In the genomic region with DNA sequence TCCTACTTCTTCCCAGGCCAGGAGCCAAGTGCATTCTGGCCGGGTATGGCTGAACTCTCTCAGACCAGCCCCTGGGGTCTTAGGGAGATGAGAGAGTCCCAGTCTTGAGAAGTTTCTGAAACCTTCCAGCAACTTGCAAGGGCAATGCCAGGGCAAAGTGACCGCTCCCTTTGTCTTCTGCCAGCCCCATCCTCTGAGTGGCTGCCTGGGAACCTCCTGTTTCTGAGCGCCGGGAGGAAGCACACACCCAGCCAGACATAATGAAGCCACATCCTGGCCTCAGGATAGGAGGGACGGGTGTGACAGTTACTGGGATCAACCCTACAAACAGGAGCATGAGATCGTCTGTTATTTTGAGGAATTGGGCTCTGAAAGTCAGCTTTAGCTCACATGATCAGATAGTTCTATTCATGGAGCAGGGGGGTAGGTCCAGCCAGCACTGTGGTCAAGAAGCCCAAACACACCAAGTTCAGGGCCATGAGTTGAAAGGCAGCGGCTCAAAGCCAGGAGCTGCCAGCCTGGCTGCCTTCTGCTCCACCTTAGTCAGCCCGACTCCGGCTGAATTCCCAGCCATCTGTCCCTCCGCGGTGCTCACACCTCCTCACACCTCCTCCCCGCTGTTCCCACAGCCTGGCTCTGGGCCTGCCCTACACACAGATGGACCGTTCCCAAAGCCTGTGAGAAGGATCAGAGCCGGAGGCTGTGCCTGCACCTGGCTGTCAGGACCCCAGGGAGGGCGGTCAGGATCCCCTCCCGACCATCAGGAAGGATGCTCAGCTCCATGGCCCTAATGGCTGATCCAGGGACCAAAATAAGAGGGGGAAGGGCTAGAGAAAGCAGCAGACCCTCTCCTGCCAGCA, we compare ENCODE assay signal across 7 mouse cellular contexts. TPM values are rescaled to one million over a fixed set of nuclear protein-coding genes. Genes with fewer than 3 reads are reported as not detected.
DNase-seq lines count a peak whose midpoint lies in the region; ATAC-seq and TF ChIP-seq lines count a peak whose summit lies in the region.

No protein-coding gene starts in this region.

- peak overlapping the region; percentile 85 for H3K27ac ChIP-seq in brown adipose tissue, adult 24 weeks (replicated peaks; ENCODE audit: low read depth, low read length)
- H3K27ac ChIP-seq in embryonic facial prominence, embryonic 12.5 days = peak overlapping the region; percentile 17; the same call in 1 of the 2 replicates
- H3K27ac ChIP-seq in heart, embryonic 10.5 days = peak overlapping the region; percentile 87; the same call in 1 of the 2 replicates
- peak overlapping the region; percentile 71 for H3K27ac ChIP-seq in limb, embryonic 15.5 days
- H3K27ac ChIP-seq in midbrain, postnatal 0 days (ENCODE audit: low read depth, low read length) = peak overlapping the region; percentile 87

- peaks cover 19% of the 10 kb centered on the region for H3K4me1 ChIP-seq in brown adipose tissue, adult 24 weeks (ENCODE audit: control insufficient read depth, insufficient read depth, insufficient read length, low read length)
- peaks cover 22% of the 10 kb centered on the region for H3K4me1 ChIP-seq in embryonic facial prominence, embryonic 12.5 days
- H3K4me1 ChIP-seq in heart, embryonic 10.5 days = peaks cover 61% of the 10 kb centered on the region
- peaks cover 36% of the 10 kb centered on the region for H3K4me1 ChIP-seq in limb, embryonic 15.5 days
- peaks cover 14% of the 10 kb centered on the region for H3K4me1 ChIP-seq in midbrain, postnatal 0 days (ENCODE audit: insufficient read depth, low read length)

- H3K36me3 ChIP-seq in embryonic facial prominence, embryonic 12.5 days = no peaks in the 10 kb centered on the region
- peaks cover 13% of the 10 kb centered on the region; the same call in 1 of the 2 replicates for H3K36me3 ChIP-seq in heart, embryonic 10.5 days
- no peaks in the 10 kb centered on the region for H3K36me3 ChIP-seq in limb, embryonic 15.5 days
- no peaks in the 10 kb centered on the region for H3K36me3 ChIP-seq in midbrain, postnatal 0 days (ENCODE audit: insufficient read depth, low read length)

- no peak for TF ChIP-seq CTCF in midbrain, postnatal 0 days (IDR thresholded peaks at IDR 0.05)

- H3K4me2 ChIP-seq in embryonic facial prominence, embryonic 12.5 days (replicated peaks) = peak overlapping the region; percentile 98
- H3K4me2 ChIP-seq in limb, embryonic 15.5 days = peak overlapping the region; percentile 99
- peak overlapping the region; percentile 72 for H3K4me2 ChIP-seq in midbrain, postnatal 0 days (ENCODE audit: low read depth, low read length, poor library complexity, severe bottlenecking)

- no peak for ATAC-seq in embryonic facial prominence, embryonic 12.5 days (ENCODE audit: insufficient number of reproducible peaks, insufficient read depth, low FRiP score, low TSS enrichment)
- ATAC-seq in limb, embryonic 15.5 days (ENCODE audit: insufficient number of reproducible peaks, low FRiP score, low TSS enrichment, low read depth) = no peak
- ATAC-seq in midbrain, postnatal 0 days (ENCODE audit: low FRiP score) = no peak; the same call in 1 of the 2 replicates

- WGBS in embryonic facial prominence, embryonic 12.5 days = 14% methylated on average over 16 of the region's 16 CpGs
- WGBS in heart, embryonic 10.5 days = 14% methylated on average over 16 of the region's 16 CpGs
- 13% methylated on average over 16 of the region's 16 CpGs for WGBS in limb, embryonic 15.5 days
- WGBS in midbrain, postnatal 0 days = 7% methylated on average over 16 of the region's 16 CpGs

- peak overlapping the region; percentile 63; the same call in 1 of the 2 replicates for H3K9ac ChIP-seq in embryonic facial prominence, embryonic 12.5 days
- H3K9ac ChIP-seq in limb, embryonic 15.5 days = no peak overlapping the region
- peak overlapping the region; percentile 83 for H3K9ac ChIP-seq in midbrain, postnatal 0 days (replicated peaks; ENCODE audit: low read length, poor library complexity, severe bottlenecking)

- no peak for DNase-seq in heart, embryonic 10.5 days (ENCODE audit: low spot score)
- DNase-seq in kidney, adult 9 months = peak; percentile 72
- DNase-seq in midbrain, postnatal 0 days (ENCODE audit: low spot score) = peak; percentile 88
- no peak for DNase-seq in urinary bladder, postnatal 25 days (ENCODE audit: low spot score)

- peaks cover 95% of the 10 kb centered on the region for H3K27me3 ChIP-seq in embryonic facial prominence, embryonic 12.5 days
- H3K27me3 ChIP-seq in heart, embryonic 10.5 days (ENCODE audit: insufficient read depth, poor library complexity, severe bottlenecking) = peaks cover 94% of the 10 kb centered on the region
- H3K27me3 ChIP-seq in limb, embryonic 15.5 days = peaks cover 70% of the 10 kb centered on the region
- H3K27me3 ChIP-seq in midbrain, postnatal 0 days (ENCODE audit: insufficient read depth, low read length) = no peaks in the 10 kb centered on the region

- no peaks in the 10 kb centered on the region for H3K9me3 ChIP-seq in embryonic facial prominence, embryonic 12.5 days
- H3K9me3 ChIP-seq in heart, embryonic 10.5 days = no peaks in the 10 kb centered on the region
- H3K9me3 ChIP-seq in limb, embryonic 15.5 days = no peaks in the 10 kb centered on the region
- no peaks in the 10 kb centered on the region for H3K9me3 ChIP-seq in midbrain, postnatal 0 days (ENCODE audit: low read length)

- H3K4me3 ChIP-seq in brown adipose tissue, adult 24 weeks (ENCODE audit: insufficient read depth, low read depth, low read length) = peak overlapping the region; percentile 87
- peak overlapping the region; percentile 66 for H3K4me3 ChIP-seq in embryonic facial prominence, embryonic 12.5 days
- peak overlapping the region; percentile 87 for H3K4me3 ChIP-seq in heart, embryonic 10.5 days
- peak overlapping the region; percentile 78 for H3K4me3 ChIP-seq in limb, embryonic 15.5 days
- peak overlapping the region; percentile 93 for H3K4me3 ChIP-seq in midbrain, postnatal 0 days (ENCODE audit: low read depth, low read length)

RNA-seq across cellular contexts. Expression of gene Cbfa2t3, which starts 22.1 kb away (rescaled TPM):
- polyA plus RNA-seq in brown adipose tissue, adult 24 weeks (2012; ENCODE audit: insufficient read depth, insufficient read length, missing spikeins) = 10.1 and 22.7 TPM in 2 replicates
- polyA plus RNA-seq in embryonic facial prominence, embryonic 12.5 days (2016; fragmentation: Nextera tagmentation; extraction: Ambion mirVana) = 3.9 and 4.4 TPM in 2 replicates
- 3.8 and 5.5 TPM in 2 replicates for polyA plus RNA-seq in heart, embryonic 10.5 days (2016; fragmentation: Nextera tagmentation; extraction: Ambion mirVana)
- polyA plus RNA-seq in limb, embryonic 15.5 days (2015; fragmentation: Nextera tagmentation; extraction: Ambion mirVana) = 4.6 and 5.1 TPM in 2 replicates
- 11.1 and 11.8 TPM in 2 replicates for total RNA-seq in midbrain, postnatal 0 days (2014; rRNA removed)
- polyA plus RNA-seq in midbrain, postnatal 0 days (2015; fragmentation: Nextera tagmentation; extraction: Ambion mirVana) = 13.3 and 15.9 TPM in 2 replicates

RNA-seq across cellular contexts. Expression of gene Pabpn1l, which starts 54.3 kb away (rescaled TPM):
- polyA plus RNA-seq in brown adipose tissue, adult 24 weeks (2012; ENCODE audit: insufficient read depth, insufficient read length, missing spikeins) = not detected in 2 replicates
- not detected in 2 replicates for polyA plus RNA-seq in embryonic facial prominence, embryonic 12.5 days (2016; fragmentation: Nextera tagmentation; extraction: Ambion mirVana)
- 0.19 TPM in 1 of 2 replicates, not detected in the other for polyA plus RNA-seq in heart, embryonic 10.5 days (2016; fragmentation: Nextera tagmentation; extraction: Ambion mirVana)
- not detected in 2 replicates for polyA plus RNA-seq in limb, embryonic 15.5 days (2015; fragmentation: Nextera tagmentation; extraction: Ambion mirVana)
- total RNA-seq in midbrain, postnatal 0 days (2014; rRNA removed) = not detected in 2 replicates
- not detected in 2 replicates for polyA plus RNA-seq in midbrain, postnatal 0 days (2015; fragmentation: Nextera tagmentation; extraction: Ambion mirVana)

Comparison
In these comparisons a context has a peak if more than half of its experiments do, and no peak if none do; other contexts are left out.
1. H3K27ac ChIP-seq: peak in every context shown above with its lines; median percentile 87 in heart, embryonic 10.5 days; 87 in midbrain, postnatal 0 days; 85 in brown adipose tissue, adult 24 weeks; 71 in limb, embryonic 15.5 days; 17 in embryonic facial prominence, embryonic 12.5 days.
2. DNase-seq: peak in kidney, adult 9 months (single experiment) and midbrain, postnatal 0 days (single experiment); none in heart, embryonic 10.5 days (single experiment) and urinary bladder, postnatal 25 days (single experiment).
3. Peak in every context shown above with its lines, with median percentiles within 50 percentile points of each other: H3K4me3 ChIP-seq and H3K4me2 ChIP-seq.